Mouse (Mus musculus): Measurements from ENCODE around the gene Nhlrc4.

Nhlrc4 gene

GRCm38 (mm10) chr17:25957586-25958051 is 12.9 kb upstream of the Nhlrc4 start:
- no peak for DNase-seq

- DNase-seq, result no peak
Observed at GRCm38 (mm10) chr17:25956631-25957030, 11.9 kb upstream of the Nhlrc4 start.

DNA sequence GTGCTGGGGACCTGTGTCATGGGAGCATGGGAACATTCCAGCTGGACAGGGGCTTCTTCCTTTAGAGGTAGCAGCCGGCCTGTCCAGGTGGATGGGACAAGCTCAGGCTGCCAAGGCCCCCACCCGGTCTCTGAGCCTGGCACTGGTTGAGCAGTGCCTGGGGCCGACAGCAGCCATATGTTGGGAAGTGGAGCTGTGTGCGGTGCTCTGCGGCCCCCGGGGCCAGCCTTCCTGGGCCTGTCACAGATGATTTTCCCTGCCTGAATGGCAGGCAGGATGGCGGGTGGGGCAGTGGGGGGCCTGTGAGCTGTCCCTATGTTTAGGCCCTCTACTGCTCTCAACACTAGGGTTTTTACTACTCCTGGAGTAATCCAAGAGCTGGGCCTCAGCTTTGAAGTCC is 11.4 kb upstream of the Nhlrc4 start:
- DNase-seq, result no peak

GRCm38 (mm10) chr17:25955736-25956135 is 11.0 kb upstream of the Nhlrc4 start:
- no peak for DNase-seq

DNA sequence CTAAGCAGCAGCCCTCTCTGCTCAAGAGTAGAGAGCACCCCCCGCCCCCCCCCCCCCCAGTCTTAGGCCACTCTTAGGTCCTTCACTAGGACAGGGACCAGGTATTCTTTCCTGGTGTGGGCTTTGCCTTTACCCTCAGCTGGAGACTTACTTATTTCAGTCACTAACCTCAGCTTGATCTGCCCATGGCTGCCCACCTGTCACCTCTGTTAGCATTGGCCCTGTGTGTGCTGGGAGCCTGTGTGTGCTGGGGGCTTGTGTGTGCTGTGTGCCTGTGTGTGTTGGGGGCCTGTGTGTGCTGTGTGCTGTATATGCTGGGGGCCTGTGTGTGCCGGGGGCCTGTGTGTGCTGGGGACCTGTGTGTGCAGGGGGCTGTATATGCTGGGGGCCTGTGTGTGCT is 9.9 kb upstream of the Nhlrc4 start:
- no peak for DNase-seq

GRCm38 (mm10) chr17:25953161-25953560 is 8.4 kb upstream of the Nhlrc4 start:
- no peak for DNase-seq

GRCm38 (mm10) chr17:25951803-25952623 is 7.3 kb upstream of the Nhlrc4 start, which contains the start of gene A930017K11Rik:
Gene A930017K11Rik, minus strand, starts transcription at chr17:25952565.
- DNase-seq, result no peak

GRCm38 (mm10) chr17:25951225-25951802 is 6.6 kb upstream of the Nhlrc4 start:
- no peak for DNase-seq

GRCm38 (mm10) chr17:25950706-25951105 is 5.9 kb upstream of the Nhlrc4 start:
- DNase-seq, result no peak

DNA sequence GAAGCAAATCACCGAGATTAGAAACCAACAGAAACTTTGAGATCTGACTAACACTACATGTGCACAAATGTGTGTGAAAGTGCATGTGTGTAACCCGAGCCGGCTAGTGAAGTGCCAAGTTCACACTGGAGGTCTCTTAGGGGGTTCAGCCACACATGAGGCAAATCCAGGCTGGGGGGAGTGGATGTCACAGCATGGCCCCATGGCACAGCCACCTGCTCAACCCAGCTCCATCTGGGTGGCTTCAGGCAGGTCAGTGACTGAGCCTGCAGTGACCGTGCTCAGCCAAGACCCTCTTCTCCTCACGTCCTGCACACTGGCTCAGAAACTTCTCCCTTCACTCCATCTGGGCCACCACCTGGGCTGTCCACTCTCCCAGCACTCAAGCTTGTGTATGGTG is 5.2 kb upstream of the Nhlrc4 start:
- no peak for DNase-seq

- no peak for DNase-seq
Observed at GRCm38 (mm10) chr17:25948051-25948450, 3.3 kb upstream of the Nhlrc4 start.

- DNase-seq, result no peak
Observed at GRCm38 (mm10) chr17:25947576-25947975, 2.8 kb upstream of the Nhlrc4 start.

DNA sequence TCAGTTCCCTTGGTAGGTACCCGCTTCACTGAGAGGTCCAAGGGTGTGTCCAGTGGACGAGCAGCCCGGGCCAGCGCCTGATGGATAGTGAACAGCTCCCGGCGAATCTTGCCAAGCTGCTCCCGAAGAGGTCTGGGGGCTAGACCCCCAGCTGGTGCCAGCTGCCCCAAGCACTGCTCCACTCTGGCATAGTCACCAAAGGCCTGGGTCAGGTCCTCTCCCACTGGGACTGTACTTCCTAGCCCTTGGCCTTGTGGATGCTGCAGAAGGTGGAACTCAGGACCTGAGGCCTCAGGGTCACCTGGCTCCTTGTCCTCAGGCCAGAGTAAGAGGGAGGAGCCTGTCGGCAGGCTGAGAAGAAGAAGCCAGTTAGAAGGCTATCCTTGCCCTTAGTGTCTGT is 2.1 kb upstream of the Nhlrc4 start:
- no peak for DNase-seq

GRCm38 (mm10) chr17:25946349-25946748 is 1.6 kb upstream of the Nhlrc4 start:
- no peak for DNase-seq

- DNase-seq, result no peak
Observed at GRCm38 (mm10) chr17:25945517-25946155, 875 bp upstream of the Nhlrc4 start.

DNA sequence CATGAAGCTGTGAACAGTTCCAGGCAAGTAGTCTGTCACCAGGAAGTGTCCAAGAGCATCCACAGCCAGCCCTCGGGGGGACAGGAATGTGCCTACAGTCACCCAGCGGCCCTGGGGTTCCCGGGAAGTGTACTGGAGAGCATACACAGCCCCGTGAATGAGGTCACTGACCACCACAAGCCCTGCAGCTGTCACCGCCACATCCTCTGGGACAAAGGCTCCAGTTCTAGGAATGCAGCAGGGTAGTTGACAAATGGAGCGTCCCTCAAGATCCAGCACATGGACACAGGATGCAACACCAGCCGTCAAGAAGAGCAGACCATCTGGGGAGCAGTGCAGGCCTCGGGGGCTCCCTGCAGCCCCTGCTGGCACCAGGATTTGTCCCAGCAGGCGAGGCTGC is 992 bp downstream of the Nhlrc4 start:
- no peak for DNase-seq

DNA sequence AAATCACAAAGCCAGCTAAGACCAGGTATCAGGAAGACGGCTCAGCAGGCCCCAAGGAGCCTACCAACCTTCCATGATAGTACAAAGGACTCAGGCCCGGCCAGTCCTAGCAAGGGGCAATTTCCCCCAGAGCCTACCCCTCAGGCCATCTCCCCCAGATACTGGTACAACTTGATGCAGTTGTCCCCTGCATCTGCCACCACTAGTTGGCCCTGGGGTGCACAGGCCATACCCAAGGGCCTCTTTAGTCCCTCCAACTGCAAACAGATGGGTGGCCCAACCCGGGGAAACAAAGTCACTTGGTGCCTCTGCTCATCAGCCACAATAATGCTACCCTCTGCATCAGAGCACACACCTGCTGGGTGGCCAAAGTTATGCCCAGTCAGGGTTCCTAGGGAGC is 1.5 kb downstream of the Nhlrc4 start:
- no peak for DNase-seq

- DNase-seq, result no peak
Observed at GRCm38 (mm10) chr17:25942597-25943151, 2.1 kb downstream of the Nhlrc4 start.

GRCm38 (mm10) chr17:25941511-25942241 is 3.1 kb downstream of the Nhlrc4 start:
- peak; percentile 74 for DNase-seq

DNA sequence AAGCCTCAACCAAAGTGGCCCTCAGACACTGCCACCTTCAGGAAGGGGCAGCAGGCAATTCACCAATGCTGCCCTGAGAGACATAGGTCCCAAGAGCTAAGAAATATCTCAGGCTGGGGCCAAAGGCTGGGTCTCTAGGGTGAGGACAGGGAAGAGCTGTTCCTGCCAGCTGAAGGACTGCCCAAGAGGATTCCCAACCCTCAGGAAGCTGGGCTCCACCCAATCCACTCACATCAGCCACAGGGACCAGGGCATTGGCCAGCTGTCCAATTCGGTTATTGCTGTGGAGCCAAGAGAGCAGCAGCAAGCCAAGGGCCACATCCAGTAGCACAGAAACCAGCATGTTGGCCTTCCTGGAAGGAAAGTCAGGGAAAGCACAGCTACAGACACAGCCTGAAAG is 10.2 kb downstream of the Nhlrc4 start:
- DNase-seq, result no peak

DNA sequence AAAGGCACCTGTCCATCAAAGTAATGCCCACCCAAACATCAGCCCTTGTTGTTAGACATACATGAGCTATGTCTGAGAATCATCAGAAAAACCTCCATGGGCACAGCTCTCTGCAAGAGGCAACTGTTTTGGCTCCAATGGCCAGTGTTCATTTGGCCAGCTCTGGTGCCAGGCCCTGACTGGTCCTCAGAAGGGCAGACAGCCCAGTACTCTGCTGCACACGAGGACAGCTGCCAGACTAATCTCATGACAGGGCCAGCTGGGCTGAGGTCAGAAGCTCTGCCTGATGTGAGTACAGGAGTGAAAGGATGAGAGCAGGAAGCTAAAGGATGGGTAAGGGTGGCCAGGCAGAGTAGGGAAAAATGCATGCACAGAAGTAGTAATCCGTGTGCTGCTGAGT is 19.4 kb downstream of the Nhlrc4 start:
- DNase-seq, result no peak

GRCm38 (mm10) chr17:25922120-25922519 is 22.6 kb downstream of the Nhlrc4 start:
- DNase-seq, result no peak
